Mouse (Mus musculus): ENCODE measurements around the gene Eef1akmt3. TPM values are rescaled to one million over a fixed set of nuclear protein-coding genes. Genes with fewer than 3 reads are reported as not detected.

The Eef1akmt3 gene
- polyA plus RNA-seq, 1 experiment from 2014 or later: 0.27 TPM

- Histone ChIP-seq H3K4me1 (ENCODE audit: insufficient read depth, low read depth, low read length) (no peaks in the 10 kb centered on the region), H3K4me3 (ENCODE audit: low read depth, low read length) (no peak overlapping the region), H3K27me3 (replicated peaks; ENCODE audit: insufficient read depth, low read length) (no peaks in the 10 kb centered on the region), H3K27ac (ENCODE audit: low read length) (no peak overlapping the region), H3K9ac (replicated peaks; ENCODE audit: low read depth) (no peak overlapping the region), H3K36me3 (ENCODE audit: insufficient read depth, low read length) (peaks cover 34% of the 10 kb centered on the region; the same call in 1 of the 2 replicates), H3K4me2 (replicated peaks; ENCODE audit: low read depth, low read length) (no peak overlapping the region), H3K9me3 (ENCODE audit: low read length) (no peaks in the 10 kb centered on the region)
- ATAC-seq (0 out of 2 replicates have a peak, but pooled peaks have one; percentile 8), DNase-seq (ENCODE audit: low spot score) (no peak)
- TF ChIP-seq CTCF (IDR thresholded peaks at IDR 0.05) (no peak), EP300 (IDR thresholded peaks at IDR 0.05) (no peak)
- 51% methylated on average over 13 of the region's 13 CpGs for WGBS
These were observed 43.8 kb downstream of the Eef1akmt3 start for GRCm38 (mm10) chr10:126997340-126998113.

- ATAC-seq: no peak
- no peak for TF ChIP-seq EP300 (IDR thresholded peaks at IDR 0.05)
- no peak for TF ChIP-seq CTCF (IDR thresholded peaks at IDR 0.05)
- Histone ChIP-seq H3K9me3 (ENCODE audit: low read length) (no peaks in the 10 kb centered on the region), H3K9ac (replicated peaks; ENCODE audit: low read depth) (no peak overlapping the region), H3K27me3 (replicated peaks; ENCODE audit: insufficient read depth, low read length) (no peaks in the 10 kb centered on the region), H3K4me1 (ENCODE audit: insufficient read depth, low read depth, low read length) (peaks cover 11% of the 10 kb centered on the region), H3K27ac (ENCODE audit: low read length) (no peak overlapping the region), H3K4me3 (ENCODE audit: low read depth, low read length) (no peak overlapping the region), H3K36me3 (ENCODE audit: insufficient read depth, low read length) (peaks cover 35% of the 10 kb centered on the region; the same call in 1 of the 2 replicates), H3K4me2 (replicated peaks; ENCODE audit: low read depth, low read length) (no peak overlapping the region)
- 76% methylated on average over 3 of the region's 3 CpGs for WGBS
- DNase-seq (ENCODE audit: low spot score): no peak
These were observed 47.7 kb downstream of the Eef1akmt3 start for GRCm38 (mm10) chr10:126993621-126994020.

GRCm38 (mm10) chr10:126991676-126992075 is 49.6 kb downstream of the Eef1akmt3 start:
- no peak overlapping the region for H3K27ac ChIP-seq (ENCODE audit: low read length)
- no peak for ATAC-seq
- peaks cover 28% of the 10 kb centered on the region for H3K4me1 ChIP-seq (ENCODE audit: insufficient read depth, low read depth, low read length)
- no peak overlapping the region for H3K4me3 ChIP-seq (ENCODE audit: low read depth, low read length)
- no peaks in the 10 kb centered on the region for H3K27me3 ChIP-seq (replicated peaks; ENCODE audit: insufficient read depth, low read length)
- TF ChIP-seq CTCF (IDR thresholded peaks at IDR 0.05) (no peak), EP300 (IDR thresholded peaks at IDR 0.05) (no peak)
- 72% methylated on average over 3 of the region's 3 CpGs for WGBS
- H3K9ac ChIP-seq (replicated peaks; ENCODE audit: low read depth): no peak overlapping the region
- H3K9me3 ChIP-seq (ENCODE audit: low read length): no peaks in the 10 kb centered on the region
- peaks cover 29% of the 10 kb centered on the region; the same call in 1 of the 2 replicates for H3K36me3 ChIP-seq (ENCODE audit: insufficient read depth, low read length)
- no peak overlapping the region for H3K4me2 ChIP-seq (replicated peaks; ENCODE audit: low read depth, low read length)
- DNase-seq (ENCODE audit: low spot score): no peak

GRCm38 (mm10) chr10:126990313-126991056 is 50.8 kb downstream of the Eef1akmt3 start:
- no peak overlapping the region for H3K27ac ChIP-seq (ENCODE audit: low read length)
- no peaks in the 10 kb centered on the region for H3K27me3 ChIP-seq (replicated peaks; ENCODE audit: insufficient read depth, low read length)
- H3K9ac ChIP-seq (replicated peaks; ENCODE audit: low read depth): no peak overlapping the region
- no peak overlapping the region for H3K4me2 ChIP-seq (replicated peaks; ENCODE audit: low read depth, low read length)
- WGBS: 41% methylated on average over 7 of the region's 7 CpGs
- H3K4me3 ChIP-seq (ENCODE audit: low read depth, low read length): no peak overlapping the region
- peak; percentile 97 for TF ChIP-seq CTCF (IDR thresholded peaks at IDR 0.05)
- no peak for TF ChIP-seq EP300 (IDR thresholded peaks at IDR 0.05)
- H3K36me3 ChIP-seq (ENCODE audit: insufficient read depth, low read length): peaks cover 29% of the 10 kb centered on the region; the same call in 1 of the 2 replicates
- peak; percentile 85 for ATAC-seq
- peak; percentile 96 for DNase-seq (ENCODE audit: low spot score)
- peaks cover 39% of the 10 kb centered on the region for H3K4me1 ChIP-seq (ENCODE audit: insufficient read depth, low read depth, low read length)
- no peaks in the 10 kb centered on the region for H3K9me3 ChIP-seq (ENCODE audit: low read length)

GRCm38 (mm10) chr10:126988513-126989165 is 52.7 kb downstream of the Eef1akmt3 start:
- Histone ChIP-seq H3K36me3 (ENCODE audit: insufficient read depth, low read length) (peaks cover 16% of the 10 kb centered on the region; the same call in 1 of the 2 replicates), H3K4me1 (ENCODE audit: insufficient read depth, low read depth, low read length) (peaks cover 57% of the 10 kb centered on the region)

More at GRCm38 (mm10) chr10:126988513-126989165, 52.7 kb downstream of the Eef1akmt3 start:
- H3K27ac ChIP-seq (ENCODE audit: low read length): 0 out of 2 replicates have a peak overlapping the region, but pooled peaks have one; percentile 4
- no peak overlapping the region for H3K4me3 ChIP-seq (ENCODE audit: low read depth, low read length)
- DNase-seq (ENCODE audit: low spot score) (peak; percentile 4), ATAC-seq (no peak)
- H3K9me3 ChIP-seq (ENCODE audit: low read length): no peaks in the 10 kb centered on the region
- TF ChIP-seq CTCF (IDR thresholded peaks at IDR 0.05): no peak
- WGBS: 49% methylated on average over 5 of the region's 5 CpGs
- H3K27me3 ChIP-seq (replicated peaks; ENCODE audit: insufficient read depth, low read length): no peaks in the 10 kb centered on the region
- no peak overlapping the region for H3K9ac ChIP-seq (replicated peaks; ENCODE audit: low read depth)
- no peak overlapping the region for H3K4me2 ChIP-seq (replicated peaks; ENCODE audit: low read depth, low read length)
